Mouse (Mus musculus) WW6 (cell line): Measurements from ENCODE around the gene Gm28539.

ENCODE experiments used
- DNase-seq: peaks from one replicate; pipeline ENCODE4 v3.0.0-alpha.2; 2013; ENCODE audit warnings: low read depth, low spot score

The Gm28539 gene

GRCm38 (mm10) chr16:18836468-18837208 is at the start of gene Gm28539, which contains the start of gene 2510002D24Rik:
TSS of gene Gm28539 (plus strand) at chr16:18836584.
TSS of gene 2510002D24Rik (plus strand) at chr16:18836578.
- DNase-seq: peak; percentile 85

- no peak for DNase-seq
Observed at GRCm38 (mm10) chr16:18786652-18787051, 49.7 kb upstream of the Gm28539 start.

- no peak for DNase-seq
Observed at GRCm38 (mm10) chr16:18788627-18789406, 47.6 kb upstream of the Gm28539 start.

GRCm38 (mm10) chr16:18795223-18795899 is 41.0 kb upstream of the Gm28539 start:
- no peak for DNase-seq

GRCm38 (mm10) chr16:18796645-18797044 is 39.7 kb upstream of the Gm28539 start:
- DNase-seq: no peak

GRCm38 (mm10) chr16:18798151-18798550 is 38.2 kb upstream of the Gm28539 start:
- no peak for DNase-seq

- DNase-seq: no peak
Observed at GRCm38 (mm10) chr16:18798841-18799240, 37.5 kb upstream of the Gm28539 start.

- no peak for DNase-seq
Observed at GRCm38 (mm10) chr16:18805746-18806145, 30.6 kb upstream of the Gm28539 start.

- DNase-seq: no peak
Observed at GRCm38 (mm10) chr16:18809001-18809400, 27.4 kb upstream of the Gm28539 start.

- DNase-seq: peak; percentile 16
Observed at GRCm38 (mm10) chr16:18811032-18811431, 25.4 kb upstream of the Gm28539 start.

- peak; percentile 86 for DNase-seq
Observed at GRCm38 (mm10) chr16:18811468-18812384, 24.7 kb upstream of the Gm28539 start, which contains the start of the genes Ufd1 and Cdc45. TSS of gene Ufd1 (plus strand) at chr16:18811779. TSS of gene Cdc45 (minus strand) at chr16:18811987.

GRCm38 (mm10) chr16:18812385-18812910 is 23.9 kb upstream of the Gm28539 start:
- no peak for DNase-seq

GRCm38 (mm10) chr16:18822356-18822755 is 14.0 kb upstream of the Gm28539 start:
- no peak for DNase-seq

GRCm38 (mm10) chr16:18822925-18823324 is 13.5 kb upstream of the Gm28539 start:
- DNase-seq: no peak

- DNase-seq: no peak
Observed at GRCm38 (mm10) chr16:18828630-18829029, 7.8 kb upstream of the Gm28539 start.

- no peak for DNase-seq
Observed at GRCm38 (mm10) chr16:18829102-18829501, 7.3 kb upstream of the Gm28539 start.

- no peak for DNase-seq
Observed at GRCm38 (mm10) chr16:18833486-18833885, 2.9 kb upstream of the Gm28539 start.

GRCm38 (mm10) chr16:18836073-18836467 is 314 bp upstream of the Gm28539 start:
- DNase-seq: no peak

GRCm38 (mm10) chr16:18838346-18838745 is 2.0 kb downstream of the Gm28539 start:
- DNase-seq: no peak

- DNase-seq: no peak
Observed at GRCm38 (mm10) chr16:18846301-18846820, 10.0 kb downstream of the Gm28539 start.
